16 mouse cellular contexts compared by ENCODE assay signal in the genomic region with DNA sequence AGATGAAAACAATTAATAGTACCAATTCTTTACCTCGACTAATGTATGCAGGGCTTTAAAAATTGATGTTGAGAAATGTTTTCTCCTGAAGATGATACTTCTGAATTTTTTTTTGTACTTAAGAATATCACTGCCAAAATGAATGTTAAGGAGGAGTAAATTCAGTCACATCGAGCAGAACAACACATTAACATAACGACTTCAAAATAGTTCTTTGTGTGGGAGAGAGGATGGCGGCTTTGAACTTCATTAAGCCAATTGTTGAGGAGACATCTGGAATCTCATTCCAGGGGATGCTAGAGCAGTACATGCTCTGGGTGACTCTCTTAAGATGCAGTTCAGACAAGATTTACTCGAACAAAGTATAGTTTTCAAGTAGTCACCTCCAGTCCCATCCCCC.
"Had no signal": no experiment of that assay in that cellular context is flagged by ENCODE, and none has a peak within 500 bp of the region (broad histone marks: within the 10 kb centered on the region; RNA-seq: fewer than 3 reads in every experiment).

No protein-coding gene starts in this region.

- H3K4me1 ChIP-seq: liver, embryonic 15.5 days; lung, embryonic 15.5 days; megakaryocyte, embryonic 14.5 days; midbrain, embryonic 13.5 days; neural tube, embryonic 12.5 days had no signal

- H3K9ac ChIP-seq: liver, embryonic 15.5 days; liver, postnatal 0 days; lung, embryonic 15.5 days; midbrain, embryonic 13.5 days; midbrain, embryonic 15.5 days; neural tube, embryonic 12.5 days had no signal

- H3K36me3 ChIP-seq: liver, embryonic 15.5 days; lung, embryonic 15.5 days; midbrain, embryonic 13.5 days; midbrain, embryonic 15.5 days; neural tube, embryonic 12.5 days had no signal

- H3K4me2 ChIP-seq: liver, embryonic 15.5 days; lung, embryonic 15.5 days; midbrain, embryonic 11.5 days; midbrain, embryonic 13.5 days; midbrain, embryonic 15.5 days; neural tube, embryonic 12.5 days had no signal

- H3K9me3 ChIP-seq: liver, embryonic 15.5 days; lung, embryonic 15.5 days; megakaryocyte, embryonic 14.5 days; midbrain, embryonic 13.5 days; midbrain, embryonic 15.5 days; neural tube, embryonic 12.5 days had no signal

- H3K27me3 ChIP-seq: liver, embryonic 15.5 days; lung, embryonic 15.5 days; megakaryocyte, embryonic 14.5 days; midbrain, embryonic 13.5 days; midbrain, embryonic 15.5 days; neural tube, embryonic 12.5 days had no signal

- H3K27ac ChIP-seq: liver, embryonic 15.5 days; lung, embryonic 15.5 days; macrophage; midbrain, embryonic 13.5 days; midbrain, embryonic 15.5 days; neural tube, embryonic 12.5 days had no signal

- ATAC-seq: liver, postnatal 0 days; lung, postnatal 0 days; midbrain, embryonic 13.5 days; midbrain, embryonic 15.5 days had no signal

- H3K4me3 ChIP-seq: liver, embryonic 15.5 days; lung, embryonic 15.5 days; megakaryocyte, embryonic 14.5 days; midbrain, embryonic 13.5 days; midbrain, embryonic 15.5 days; neural tube, embryonic 12.5 days had no signal

- DNase-seq: liver, postnatal 0 days; lung, adult 2 months; lung, postnatal 14 days; lung, postnatal 36 days; thymus, adult 2 months; thymus, postnatal 25 days; thymus, postnatal 4 days had no signal
